8 mouse cellular contexts compared by ENCODE assay signal in genomic region chr2:69722273-69722649, GRCm38 (mm10). TPM values are rescaled to one million over a fixed set of nuclear protein-coding genes. Genes with fewer than 3 reads are reported as not detected.
DNase-seq lines count a peak whose midpoint lies in the region; ATAC-seq lines count a peak whose summit lies in the region.

Gene Ppig (plus strand): TSS chr2:69722545.

- H3K4me2 ChIP-seq in intestine, embryonic 14.5 days (ENCODE audit: low read length) = peak within 1 kb of the TSS; percentile 76

- WGBS in intestine, embryonic 14.5 days = 5% methylated on average over 12 of the region's 12 CpGs

- no peaks in the 10 kb centered on the region for H3K9me3 ChIP-seq in intestine, embryonic 14.5 days (ENCODE audit: control insufficient read depth, low read length)

- peaks cover 7% of the 10 kb centered on the region for H3K4me1 ChIP-seq in intestine, embryonic 14.5 days (replicated peaks; ENCODE audit: control insufficient read depth, insufficient read depth, low read length)

- ATAC-seq in intestine, embryonic 14.5 days (replicated peaks; ENCODE audit: low FRiP score, low TSS enrichment, low read depth) = peak; percentile 26
- ATAC-seq in megakaryocyte-erythroid progenitor cell, adult 5-6 weeks (replicated peaks; ENCODE audit: low FRiP score, low TSS enrichment, poor library complexity, severe bottlenecking) = peak; percentile 7; the same call in 1 of the 2 replicates

- no peaks in the 10 kb centered on the region for H3K36me3 ChIP-seq in intestine, embryonic 14.5 days (ENCODE audit: control insufficient read depth, insufficient read depth, low read length)

- H3K27ac ChIP-seq in intestine, embryonic 14.5 days (ENCODE audit: low read depth) = peak within 1 kb of the TSS; percentile 91

- peak within 1 kb of the TSS; percentile 96 for H3K4me3 ChIP-seq in intestine, embryonic 14.5 days (ENCODE audit: low read depth, low read length)

- no peaks in the 10 kb centered on the region; the same call in 1 of the 2 replicates for H3K27me3 ChIP-seq in intestine, embryonic 14.5 days (replicated peaks; ENCODE audit: control insufficient read depth, insufficient read depth, low read length)

- H3K9ac ChIP-seq in intestine, embryonic 14.5 days (ENCODE audit: low read length) = peak within 1 kb of the TSS; percentile 86

- DNase-seq in layer of hippocampus, adult 18-20 months (ENCODE audit: low spot score in 2 of 2) = no peak
- DNase-seq in layer of hippocampus, adult 9-10 months (ENCODE audit: low spot score) = no peak
- no peak for DNase-seq in adrenal gland, postnatal 14 days
- no peak for DNase-seq in gastrocnemius, adult 8-10 months (ENCODE audit: low spot score in 2 of 2)
- no peak for DNase-seq in intestine, embryonic 14.5 days (ENCODE audit: low spot score)
- no peak for DNase-seq in T-cell, adult 2 months (ENCODE audit: low spot score)
- DNase-seq in ovary, postnatal 14 days (ENCODE audit: low spot score) = no peak

RNA-seq across cellular contexts. Expression of gene Ppig, which starts in this region (rescaled TPM):
- total RNA-seq in layer of hippocampus, adult 18-20 months (2021) = 10 to 100 TPM; 66.3 to 66.9 TPM
- 73.6 and 76.9 TPM in 2 replicates for total RNA-seq in adrenal gland, postnatal 14 days (2021)
- total RNA-seq in gastrocnemius, adult 8-10 months (2022) = 10 to 100 TPM; 27.8 to 38.6 (median 29.7) TPM
- polyA plus RNA-seq in intestine, embryonic 14.5 days (2014; fragmentation: Nextera tagmentation; extraction: Ambion mirVana) = 100 and 115 TPM in 2 replicates
- 73.4 and 94.4 TPM in 2 replicates for total RNA-seq in megakaryocyte-erythroid progenitor cell, adult 5-6 weeks (2014; fragmentation: Nextera tagmentation)
- total RNA-seq in megakaryocyte-erythroid progenitor cell, adult 5-6 weeks (2017) = 72.8 and 124 TPM in 2 replicates
